Mouse (Mus musculus): ENCODE measurements around the gene 2510039O18Rik. TPM values are rescaled to one million over a fixed set of nuclear protein-coding genes. Genes with fewer than 3 reads are reported as not detected.
A peak's percentile ranks its signal among the peaks of the same experiment; 100 is the strongest.

2510039O18Rik gene
- polyA plus RNA-seq, 1 experiment from 2014 or later: 14.9 TPM

DNA sequence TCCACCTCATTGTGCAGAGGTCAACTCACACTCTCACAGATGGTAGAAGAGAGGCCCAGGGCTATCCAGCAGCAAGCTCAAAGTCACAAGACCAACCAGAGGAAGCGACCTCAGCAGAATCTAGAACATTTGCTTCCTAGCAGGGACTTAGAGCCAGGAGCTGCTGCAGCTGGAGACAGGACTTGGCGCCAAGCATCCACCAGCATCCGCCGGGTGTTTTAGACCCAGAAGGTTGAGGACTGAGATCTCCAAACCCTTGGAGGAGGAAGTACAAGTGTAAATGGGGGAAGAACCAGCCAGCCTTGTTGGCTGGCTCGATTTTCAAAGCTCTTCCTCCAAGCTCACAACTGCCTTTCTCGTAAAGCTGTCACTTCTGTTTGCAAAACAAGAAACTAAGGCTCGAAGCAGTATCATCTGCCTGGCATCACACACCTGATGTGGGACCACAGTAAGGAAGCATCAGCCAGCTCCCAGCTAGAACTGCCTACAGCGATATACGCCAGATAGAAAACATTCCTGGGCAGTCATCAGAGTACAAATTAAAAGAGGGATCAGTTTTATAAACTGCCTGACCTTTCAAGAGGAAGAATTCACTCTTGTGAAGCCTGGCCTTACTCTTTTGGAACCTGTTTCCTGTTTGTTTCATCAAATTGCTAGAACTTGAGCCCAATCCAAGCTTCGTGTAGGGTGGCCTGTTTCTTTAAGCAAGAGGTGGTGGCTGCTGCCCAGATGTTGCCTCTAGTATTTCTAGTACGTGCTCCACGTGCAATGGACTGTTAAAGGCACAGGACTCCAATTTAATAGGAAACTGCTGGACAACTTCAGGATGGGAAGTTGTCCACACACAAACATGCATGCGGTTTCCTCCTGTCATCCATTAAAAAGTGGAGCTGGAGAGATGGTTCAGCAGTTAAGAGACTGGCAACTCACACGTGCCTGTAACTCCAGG is 2.3 kb upstream of the 2510039O18Rik start:
- H3K36me3 ChIP-seq: peaks cover 7% of the 10 kb centered on the region
- H3K4me1 ChIP-seq (replicated peaks): peaks cover 70% of the 10 kb centered on the region
- DNase-seq (ENCODE audit: low spot score): no peak
- H3K27me3 ChIP-seq (ENCODE audit: insufficient read depth, poor library complexity, severe bottlenecking): peaks cover 8% of the 10 kb centered on the region; the same call in 1 of the 2 replicates
- no peaks in the 10 kb centered on the region for H3K9me3 ChIP-seq
- WGBS: 74% methylated on average over 14 of the region's 14 CpGs
- no peak overlapping the region for H3K27ac ChIP-seq
- H3K4me3 ChIP-seq: no peak overlapping the region

DNA sequence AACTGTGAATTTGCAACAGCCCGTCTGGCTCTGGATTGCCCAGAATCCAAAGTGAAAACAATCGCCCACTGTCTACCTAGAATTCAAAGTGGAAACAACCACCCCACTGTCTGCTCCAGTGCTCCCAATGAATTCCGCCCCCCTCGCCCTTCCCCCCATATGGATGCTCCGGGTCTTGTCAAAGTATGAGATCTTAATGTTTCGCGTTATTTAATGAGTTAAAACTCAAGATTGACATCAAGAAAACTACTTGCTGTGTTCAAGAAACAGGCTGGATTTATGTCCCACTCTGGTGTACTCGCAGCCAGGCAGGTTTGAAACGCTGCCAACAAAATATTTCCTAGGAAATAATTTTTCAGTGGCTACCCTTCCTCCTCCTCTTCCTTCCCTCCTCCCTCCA is 584 bp upstream of the 2510039O18Rik start:
- Histone ChIP-seq H3K27ac (peak overlapping the region; percentile 87), H3K4me1 (replicated peaks) (peaks cover 57% of the 10 kb centered on the region), H3K9me3 (no peaks in the 10 kb centered on the region), H3K4me3 (peak overlapping the region; percentile 99), H3K27me3 (ENCODE audit: insufficient read depth, poor library complexity, severe bottlenecking) (peaks cover 8% of the 10 kb centered on the region; the same call in 1 of the 2 replicates), H3K36me3 (peaks cover 24% of the 10 kb centered on the region)
- 55% methylated on average over 9 of the region's 9 CpGs for WGBS
- DNase-seq (ENCODE audit: low spot score): peak; percentile 30

DNA sequence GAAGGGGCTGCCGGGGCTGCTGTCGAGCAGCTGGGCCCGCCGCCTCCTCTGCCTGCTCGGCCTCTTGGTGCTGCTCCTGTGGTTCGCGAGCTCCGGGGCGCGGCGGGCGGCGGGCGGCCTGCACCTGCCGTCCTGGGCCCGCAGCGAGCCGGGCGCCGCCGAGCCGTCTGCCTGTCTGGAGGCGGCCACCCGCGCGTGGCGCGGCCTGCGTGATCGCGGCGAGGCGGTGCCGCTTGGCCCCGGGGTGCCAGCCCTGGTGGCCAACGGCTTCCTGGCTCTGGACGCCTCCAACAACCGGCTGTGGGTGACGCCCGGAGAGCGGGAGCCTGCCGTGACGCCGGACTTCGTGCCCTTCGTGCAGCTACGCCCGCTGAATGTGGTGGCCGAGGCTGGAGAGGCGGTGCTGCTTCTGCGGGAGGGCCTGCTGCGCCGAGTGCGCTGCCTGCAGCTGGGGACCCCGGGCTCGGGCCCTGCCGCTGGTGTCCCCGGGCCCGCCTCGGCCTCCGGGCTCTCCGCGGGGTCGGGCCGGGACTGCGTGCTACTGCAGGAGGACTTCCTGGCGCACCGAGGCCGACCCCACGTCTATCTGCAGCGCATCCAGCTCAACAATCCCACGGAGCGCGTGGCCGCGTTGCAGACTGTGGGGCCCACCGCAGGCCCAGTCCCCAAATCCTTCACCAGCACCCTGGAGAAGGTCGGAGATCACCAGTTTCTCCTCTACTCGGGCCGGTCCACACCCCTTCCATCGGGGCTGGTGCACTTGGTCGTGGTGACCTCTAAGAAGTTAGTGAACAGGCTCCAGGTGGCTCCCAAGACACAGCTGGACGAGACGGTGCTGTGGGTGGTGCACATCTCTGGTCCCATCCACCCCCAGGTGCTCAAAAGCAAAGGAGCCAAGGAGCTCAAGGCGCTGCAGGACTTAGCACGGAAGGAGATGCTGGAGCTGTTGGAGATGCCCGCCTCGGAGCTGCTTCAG is 638 bp downstream of the 2510039O18Rik start:
- H3K36me3 ChIP-seq: peaks cover 36% of the 10 kb centered on the region
- H3K4me1 ChIP-seq (replicated peaks): peaks cover 51% of the 10 kb centered on the region
- H3K9me3 ChIP-seq: no peaks in the 10 kb centered on the region
- H3K27ac ChIP-seq: peak overlapping the region; percentile 87
- peaks cover 8% of the 10 kb centered on the region; the same call in 1 of the 2 replicates for H3K27me3 ChIP-seq (ENCODE audit: insufficient read depth, poor library complexity, severe bottlenecking)
- no peak for DNase-seq (ENCODE audit: low spot score)
- H3K4me3 ChIP-seq: peak overlapping the region; percentile 99
- WGBS: 7% methylated on average over 88 of the region's 88 CpGs

DNA sequence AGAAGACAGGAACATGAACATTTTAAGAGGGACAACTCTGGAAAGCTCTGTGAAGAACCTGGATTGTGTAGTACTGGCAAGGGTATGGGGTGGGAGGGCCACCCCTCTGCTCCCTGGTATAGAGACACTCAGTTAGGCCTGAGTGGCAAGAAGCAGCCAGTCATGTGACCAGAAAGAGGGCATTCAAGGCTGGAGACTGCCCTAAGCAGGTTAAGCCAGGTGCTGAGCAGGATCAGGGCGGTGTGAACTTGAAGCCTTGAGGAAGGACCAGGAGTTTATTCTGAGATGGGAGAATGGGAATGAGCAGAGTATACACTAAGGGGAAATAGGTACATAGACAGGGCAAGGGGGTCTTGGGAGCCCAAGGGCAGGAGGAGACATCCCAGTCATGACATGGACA is 2.3 kb downstream of the 2510039O18Rik start:
- Histone ChIP-seq H3K4me3 (peak overlapping the region; percentile 99; the same call in 1 of the 2 replicates), H3K27me3 (ENCODE audit: insufficient read depth, poor library complexity, severe bottlenecking) (peaks cover 7% of the 10 kb centered on the region; the same call in 1 of the 2 replicates), H3K9me3 (no peaks in the 10 kb centered on the region), H3K27ac (no peak overlapping the region), H3K36me3 (peaks cover 53% of the 10 kb centered on the region), H3K4me1 (replicated peaks) (peaks cover 38% of the 10 kb centered on the region)
- no peak for DNase-seq (ENCODE audit: low spot score)
- WGBS: 98% methylated on average over 1 of the region's 1 CpGs

DNA sequence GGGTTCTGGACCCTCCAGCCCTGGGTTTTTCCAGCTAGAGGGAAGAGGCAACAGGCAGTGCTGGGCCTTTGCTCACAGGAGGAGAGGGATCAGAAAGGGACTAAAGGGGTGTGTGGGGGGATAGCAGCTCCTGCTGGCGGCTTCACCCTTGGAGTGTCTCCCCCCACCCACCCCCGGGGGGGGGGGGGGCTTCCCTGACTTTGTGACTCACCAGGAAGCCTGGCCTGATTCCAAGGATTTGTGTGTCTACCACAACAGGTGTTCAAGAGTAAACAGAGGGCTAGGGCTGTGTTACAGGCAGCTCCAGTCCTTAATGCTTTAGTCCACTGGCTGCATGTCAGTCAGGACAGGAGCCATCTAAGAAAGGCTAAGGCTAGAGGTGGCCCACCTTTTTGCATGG is 6.8 kb downstream of the 2510039O18Rik start:
- H3K27me3 ChIP-seq (ENCODE audit: insufficient read depth, poor library complexity, severe bottlenecking): no peaks in the 10 kb centered on the region
- WGBS: 78% methylated on average over 2 of the region's 2 CpGs
- H3K4me3 ChIP-seq: no peak overlapping the region
- peaks cover 70% of the 10 kb centered on the region for H3K36me3 ChIP-seq
- H3K27ac ChIP-seq: no peak overlapping the region
- peaks cover 10% of the 10 kb centered on the region for H3K4me1 ChIP-seq (replicated peaks)
- no peak for DNase-seq (ENCODE audit: low spot score)
- H3K9me3 ChIP-seq: no peaks in the 10 kb centered on the region

DNA sequence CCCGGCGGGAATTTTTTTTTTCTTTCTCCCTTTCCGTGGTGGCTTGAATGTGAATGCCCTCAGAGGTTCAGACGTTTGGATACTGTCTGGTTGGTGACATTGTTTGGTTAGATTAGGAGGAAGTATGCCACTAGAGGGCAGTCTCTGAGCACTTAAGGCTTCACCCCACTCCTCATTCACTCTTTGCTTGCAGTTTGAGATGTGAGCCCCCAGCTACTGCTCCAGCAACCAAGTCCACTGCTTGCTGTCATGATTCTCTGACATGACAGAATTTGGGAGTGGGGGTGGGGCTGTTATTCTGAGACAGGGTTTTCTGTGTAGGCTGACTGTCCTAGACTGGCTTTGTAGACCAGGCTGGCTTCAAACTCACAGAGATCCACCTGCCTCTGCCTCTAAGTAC is 12.9 kb downstream of the 2510039O18Rik start:
- WGBS: 9% methylated on average over 4 of the region's 4 CpGs
- Histone ChIP-seq H3K36me3 (peaks cover 13% of the 10 kb centered on the region), H3K27me3 (ENCODE audit: insufficient read depth, poor library complexity, severe bottlenecking) (no peaks in the 10 kb centered on the region), H3K27ac (no peak overlapping the region), H3K9me3 (no peaks in the 10 kb centered on the region), H3K4me3 (no peak overlapping the region), H3K4me1 (replicated peaks) (no peaks in the 10 kb centered on the region)
- DNase-seq (ENCODE audit: low spot score): no peak

DNA sequence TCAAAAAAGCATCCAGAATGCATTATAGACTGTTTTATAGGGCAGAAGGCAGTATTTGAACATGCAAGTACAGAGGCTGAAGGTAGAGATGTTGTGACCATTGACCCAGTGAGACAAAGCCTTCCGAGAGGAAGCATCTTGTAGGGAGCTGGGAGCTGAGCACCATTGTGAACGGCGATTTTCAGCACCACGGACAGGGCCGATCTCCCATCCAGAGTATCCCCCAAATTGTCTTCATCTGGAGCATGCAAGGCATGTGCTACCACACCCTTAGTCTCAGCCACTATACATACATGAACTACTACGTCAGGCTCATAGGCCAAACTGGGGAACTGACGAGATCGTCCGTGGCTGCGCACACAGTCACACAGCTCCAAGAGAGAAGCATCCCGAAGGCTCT is 16.4 kb downstream of the 2510039O18Rik start:
- DNase-seq (ENCODE audit: low spot score): peak; percentile 34
- WGBS: 40% methylated on average over 11 of the region's 11 CpGs
- H3K27ac ChIP-seq: no peak overlapping the region

DNA sequence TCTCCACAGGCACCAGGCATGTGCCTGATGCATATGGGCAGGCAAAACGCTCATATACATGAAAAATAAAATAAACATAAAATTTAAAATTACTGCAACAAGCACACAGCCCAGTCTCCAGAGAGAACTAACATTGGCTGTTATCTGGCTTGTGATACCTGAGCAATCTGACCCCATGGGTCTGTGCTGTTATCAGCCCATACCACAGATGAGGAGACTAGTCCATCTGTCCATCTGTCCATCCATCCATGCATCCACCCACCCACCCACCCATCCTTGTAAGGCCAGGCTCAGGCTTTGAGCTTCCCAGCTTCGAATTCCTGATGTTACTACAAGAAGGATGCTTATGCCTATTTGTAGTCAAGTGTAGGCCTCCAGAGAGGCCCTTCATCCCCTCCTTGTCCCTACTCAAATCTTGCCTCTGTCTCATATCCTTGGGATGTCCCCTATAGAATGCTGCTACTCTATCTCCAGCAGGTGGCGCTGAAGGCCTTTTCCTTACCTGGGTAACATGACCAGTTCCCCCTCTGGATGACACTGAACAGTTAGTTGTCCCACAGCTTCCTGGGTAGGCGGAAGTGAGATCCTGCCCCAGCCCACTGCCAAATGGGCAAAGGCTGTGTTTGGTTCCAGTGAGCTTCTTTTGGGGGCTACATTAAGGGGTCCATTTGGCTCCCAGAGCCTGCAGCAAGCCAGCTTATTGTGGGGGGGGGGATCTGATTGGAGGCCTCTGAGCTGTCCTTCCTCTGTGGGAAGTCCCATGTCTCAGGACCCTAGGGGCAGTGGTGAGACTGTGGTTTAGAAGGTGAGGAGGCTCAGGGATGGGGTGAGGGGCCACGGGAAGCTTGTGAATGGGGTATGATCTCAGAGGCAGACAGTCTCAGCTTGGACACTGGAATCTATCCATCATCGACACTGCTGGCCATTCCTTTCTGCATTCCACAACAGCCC is 19.5 kb downstream of the 2510039O18Rik start:
- 0 out of 2 replicates have a peak, but pooled peaks cover 3% of the 10 kb centered on the region for H3K4me1 ChIP-seq (replicated peaks)
- peak; percentile 74 for DNase-seq (ENCODE audit: low spot score)
- 46% methylated on average over 6 of the region's 6 CpGs for WGBS

More for the DNA sequence above, 16.4 kb downstream of the 2510039O18Rik start:
- Histone ChIP-seq H3K4me3 (no peak overlapping the region), H3K36me3 (no peaks in the 10 kb centered on the region), H3K27me3 (ENCODE audit: insufficient read depth, poor library complexity, severe bottlenecking) (no peaks in the 10 kb centered on the region), H3K9me3 (no peaks in the 10 kb centered on the region), H3K4me1 (replicated peaks) (0 out of 2 replicates have a peak, but pooled peaks cover 3% of the 10 kb centered on the region)

DNA sequence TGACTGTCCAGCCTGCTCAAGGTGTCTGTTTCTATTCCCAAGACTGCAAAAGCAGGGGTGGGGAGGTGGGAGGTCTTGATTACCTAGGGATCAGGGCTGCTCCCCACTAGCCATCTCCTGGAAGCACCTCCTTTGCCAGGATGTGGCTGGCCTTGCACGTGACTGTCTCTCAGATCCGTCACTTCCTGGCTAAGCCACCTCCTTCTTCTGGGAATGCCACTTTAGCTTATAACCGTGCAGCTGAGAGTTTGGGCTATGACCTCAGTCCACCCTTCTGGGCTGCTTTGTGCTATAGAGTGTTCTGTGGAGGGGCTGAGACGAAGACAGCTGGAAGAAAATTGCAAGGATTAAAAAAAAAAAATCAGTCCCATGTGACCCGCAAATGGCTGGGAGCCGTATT is 22.1 kb downstream of the 2510039O18Rik start:
- Histone ChIP-seq H3K27ac (no peak overlapping the region), H3K4me1 (replicated peaks) (0 out of 2 replicates have a peak, but pooled peaks cover 3% of the 10 kb centered on the region), H3K27me3 (ENCODE audit: insufficient read depth, poor library complexity, severe bottlenecking) (no peaks in the 10 kb centered on the region), H3K9me3 (no peaks in the 10 kb centered on the region), H3K36me3 (no peaks in the 10 kb centered on the region), H3K4me3 (no peak overlapping the region)
- WGBS: 79% methylated on average over 6 of the region's 6 CpGs
- no peak for DNase-seq (ENCODE audit: low spot score)

More for the DNA sequence above, 19.5 kb downstream of the 2510039O18Rik start:
- no peak overlapping the region for H3K4me3 ChIP-seq
- H3K27me3 ChIP-seq (ENCODE audit: insufficient read depth, poor library complexity, severe bottlenecking): no peaks in the 10 kb centered on the region
- H3K27ac ChIP-seq: no peak overlapping the region
- no peaks in the 10 kb centered on the region for H3K9me3 ChIP-seq
- no peaks in the 10 kb centered on the region for H3K36me3 ChIP-seq

DNA sequence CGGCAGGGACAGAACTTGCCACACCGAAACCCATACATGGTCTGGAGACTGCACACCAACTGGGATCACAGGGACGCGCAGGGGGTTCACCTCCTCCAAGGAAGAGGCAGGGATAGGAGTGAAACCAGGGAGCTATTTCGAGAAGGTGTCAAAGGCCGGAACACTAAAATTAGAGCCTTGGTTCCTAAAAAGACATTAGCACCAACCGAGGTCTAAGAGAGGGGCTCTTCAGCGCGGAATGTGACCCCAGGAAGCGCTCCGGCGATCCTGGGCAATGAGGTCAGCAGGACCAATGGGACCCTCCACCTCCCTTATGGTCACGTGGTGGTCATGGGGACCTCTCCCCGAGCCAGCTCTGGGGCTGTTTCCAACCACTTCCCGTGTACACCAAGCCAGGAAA is 22.9 kb downstream of the 2510039O18Rik start:
- 87% methylated on average over 15 of the region's 15 CpGs for WGBS
- H3K27ac ChIP-seq: no peak overlapping the region

DNA sequence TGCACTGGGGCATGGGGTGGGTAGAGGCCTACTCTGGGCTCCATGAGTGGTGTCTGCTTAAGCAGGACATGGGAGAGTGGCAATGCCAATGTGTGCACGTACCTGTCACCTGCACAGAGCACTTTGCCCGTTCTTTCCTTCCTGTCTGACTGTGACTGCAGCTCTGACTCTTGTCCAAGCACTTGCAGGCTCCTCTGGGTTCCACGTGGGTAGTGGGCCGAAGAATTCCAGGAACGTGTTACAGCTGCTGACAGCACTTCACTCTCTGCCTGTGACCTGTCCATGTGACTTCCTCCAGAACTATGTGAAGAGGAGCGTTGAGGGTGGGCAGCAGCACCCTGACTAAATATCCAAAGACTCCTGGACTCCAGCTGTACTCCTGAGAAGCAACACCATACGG is 25.0 kb downstream of the 2510039O18Rik start:
- Histone ChIP-seq H3K4me1 (replicated peaks) (no peaks in the 10 kb centered on the region), H3K36me3 (no peaks in the 10 kb centered on the region), H3K27me3 (ENCODE audit: insufficient read depth, poor library complexity, severe bottlenecking) (no peaks in the 10 kb centered on the region), H3K9me3 (no peaks in the 10 kb centered on the region), H3K4me3 (no peak overlapping the region), H3K27ac (no peak overlapping the region)
- no peak for DNase-seq (ENCODE audit: low spot score)
- WGBS: 79% methylated on average over 7 of the region's 7 CpGs

More for the DNA sequence above, 22.9 kb downstream of the 2510039O18Rik start:
- Histone ChIP-seq H3K36me3 (no peaks in the 10 kb centered on the region), H3K4me3 (no peak overlapping the region), H3K27me3 (ENCODE audit: insufficient read depth, poor library complexity, severe bottlenecking) (no peaks in the 10 kb centered on the region), H3K9me3 (no peaks in the 10 kb centered on the region), H3K4me1 (replicated peaks) (0 out of 2 replicates have a peak, but pooled peaks cover 3% of the 10 kb centered on the region)
- DNase-seq (ENCODE audit: low spot score): no peak

All from hindbrain, embryonic 10.5 days (tissue).